Mouse (Mus musculus): ENCODE measurements around the gene Csrnp1. TPM values are rescaled to one million over a fixed set of nuclear protein-coding genes. Genes with fewer than 3 reads are reported as not detected.
A peak's percentile ranks its signal among the peaks of the same experiment; 100 is the strongest.

The Csrnp1 gene
- polyA plus RNA-seq, 1 experiment from 2014 or later: 4.8 TPM

- Histone ChIP-seq H3K9me3 (no peaks in the 10 kb centered on the region), H3K36me3 (replicated peaks) (0 out of 2 replicates have a peak, but pooled peaks cover 5% of the 10 kb centered on the region), H3K27me3 (replicated peaks; ENCODE audit: low read depth, poor library complexity, severe bottlenecking) (no peaks in the 10 kb centered on the region), H3K4me1 (peaks cover 94% of the 10 kb centered on the region), H3K4me3 (peak overlapping the region; percentile 78), H3K27ac (replicated peaks) (peak overlapping the region; percentile 93)
- under 1% methylated on average over 16 of the region's 16 CpGs for WGBS
- DNase-seq (ENCODE audit: low spot score): peak; percentile 84
These were observed 3.0 kb downstream of the Csrnp1 start for GRCm38 (mm10) chr9:119981183-119982179.

- DNase-seq (ENCODE audit: low spot score): peak; percentile 58
- Histone ChIP-seq H3K27ac (replicated peaks) (peak overlapping the region; percentile 93), H3K4me1 (peaks cover 89% of the 10 kb centered on the region), H3K4me3 (peak overlapping the region; percentile 78), H3K27me3 (replicated peaks; ENCODE audit: low read depth, poor library complexity, severe bottlenecking) (no peaks in the 10 kb centered on the region), H3K9me3 (no peaks in the 10 kb centered on the region), H3K36me3 (replicated peaks) (peaks cover 6% of the 10 kb centered on the region; the same call in 1 of the 2 replicates)
- WGBS: 5% methylated on average over 4 of the region's 4 CpGs
These were observed 3.7 kb downstream of the Csrnp1 start for GRCm38 (mm10) chr9:119980770-119981182.

- Histone ChIP-seq H3K27me3 (replicated peaks; ENCODE audit: low read depth, poor library complexity, severe bottlenecking) (no peaks in the 10 kb centered on the region), H3K27ac (replicated peaks) (peak overlapping the region; percentile 48; the same call in 1 of the 2 replicates), H3K36me3 (replicated peaks) (peaks cover 13% of the 10 kb centered on the region), H3K4me3 (0 out of 2 replicates have a peak overlapping the region, but pooled peaks have one; percentile 11), H3K9me3 (no peaks in the 10 kb centered on the region), H3K4me1 (peaks cover 84% of the 10 kb centered on the region)
- WGBS: 48% methylated on average over 2 of the region's 2 CpGs
- DNase-seq (ENCODE audit: low spot score): no peak
These were observed 4.7 kb downstream of the Csrnp1 start for GRCm38 (mm10) chr9:119979749-119980148.

GRCm38 (mm10) chr9:119978811-119979441 is 5.5 kb downstream of the Csrnp1 start:
- no peak for DNase-seq (ENCODE audit: low spot score)
- 84% methylated on average over 6 of the region's 6 CpGs for WGBS
- Histone ChIP-seq H3K27me3 (replicated peaks; ENCODE audit: low read depth, poor library complexity, severe bottlenecking) (no peaks in the 10 kb centered on the region), H3K4me1 (peaks cover 76% of the 10 kb centered on the region), H3K36me3 (replicated peaks) (peaks cover 21% of the 10 kb centered on the region), H3K27ac (replicated peaks) (peak overlapping the region; percentile 63; the same call in 1 of the 2 replicates), H3K4me3 (no peak overlapping the region), H3K9me3 (no peaks in the 10 kb centered on the region)

GRCm38 (mm10) chr9:119978151-119978810 is 6.2 kb downstream of the Csrnp1 start:
- no peak for DNase-seq (ENCODE audit: low spot score)
- peaks cover 70% of the 10 kb centered on the region for H3K4me1 ChIP-seq
- peaks cover 28% of the 10 kb centered on the region for H3K36me3 ChIP-seq (replicated peaks)
- peak overlapping the region; percentile 63 for H3K27ac ChIP-seq (replicated peaks)
- no peaks in the 10 kb centered on the region for H3K27me3 ChIP-seq (replicated peaks; ENCODE audit: low read depth, poor library complexity, severe bottlenecking)
- 47% methylated on average over 9 of the region's 9 CpGs for WGBS
- 0 out of 2 replicates have a peak overlapping the region, but pooled peaks have one; percentile 11 for H3K4me3 ChIP-seq
- no peaks in the 10 kb centered on the region for H3K9me3 ChIP-seq

- no peak overlapping the region for H3K4me3 ChIP-seq
- peaks cover 34% of the 10 kb centered on the region for H3K36me3 ChIP-seq (replicated peaks)
- H3K9me3 ChIP-seq: no peaks in the 10 kb centered on the region
- peak overlapping the region; percentile 63 for H3K27ac ChIP-seq (replicated peaks)
- no peaks in the 10 kb centered on the region for H3K27me3 ChIP-seq (replicated peaks; ENCODE audit: low read depth, poor library complexity, severe bottlenecking)
- WGBS: 64% methylated on average over 5 of the region's 5 CpGs
- peaks cover 63% of the 10 kb centered on the region for H3K4me1 ChIP-seq
- no peak for DNase-seq (ENCODE audit: low spot score)
These were observed 6.8 kb downstream of the Csrnp1 start for GRCm38 (mm10) chr9:119977557-119978060.

- 56% methylated on average over 17 of the region's 17 CpGs for WGBS
- Histone ChIP-seq H3K4me3 (no peak overlapping the region), H3K4me1 (peaks cover 56% of the 10 kb centered on the region), H3K36me3 (replicated peaks) (peaks cover 41% of the 10 kb centered on the region), H3K27me3 (replicated peaks; ENCODE audit: low read depth, poor library complexity, severe bottlenecking) (no peaks in the 10 kb centered on the region), H3K9me3 (no peaks in the 10 kb centered on the region), H3K27ac (replicated peaks) (peak overlapping the region; percentile 63)
- no peak for DNase-seq (ENCODE audit: low spot score)
These were observed 7.5 kb downstream of the Csrnp1 start for GRCm38 (mm10) chr9:119976704-119977556.

- H3K27ac ChIP-seq (replicated peaks): no peak overlapping the region
- H3K36me3 ChIP-seq (replicated peaks): peaks cover 49% of the 10 kb centered on the region
- no peaks in the 10 kb centered on the region for H3K9me3 ChIP-seq
- DNase-seq (ENCODE audit: low spot score): no peak
- no peaks in the 10 kb centered on the region for H3K27me3 ChIP-seq (replicated peaks; ENCODE audit: low read depth, poor library complexity, severe bottlenecking)
- WGBS: 96% methylated on average over 4 of the region's 4 CpGs
- no peak overlapping the region for H3K4me3 ChIP-seq
- H3K4me1 ChIP-seq: peaks cover 53% of the 10 kb centered on the region
These were observed 9.2 kb downstream of the Csrnp1 start for GRCm38 (mm10) chr9:119975286-119975685.

- Histone ChIP-seq H3K4me1 (peaks cover 51% of the 10 kb centered on the region), H3K9me3 (no peaks in the 10 kb centered on the region), H3K27ac (replicated peaks) (no peak overlapping the region), H3K27me3 (replicated peaks; ENCODE audit: low read depth, poor library complexity, severe bottlenecking) (no peaks in the 10 kb centered on the region), H3K4me3 (no peak overlapping the region), H3K36me3 (replicated peaks) (peaks cover 49% of the 10 kb centered on the region)
- WGBS: 83% methylated on average over 5 of the region's 5 CpGs
- no peak for DNase-seq (ENCODE audit: low spot score)
These were observed 9.8 kb downstream of the Csrnp1 start for GRCm38 (mm10) chr9:119974609-119975008.

GRCm38 (mm10) chr9:119973869-119974520 is 10.5 kb downstream of the Csrnp1 start:
- WGBS: 92% methylated on average over 27 of the region's 27 CpGs
- no peaks in the 10 kb centered on the region for H3K9me3 ChIP-seq

GRCm38 (mm10) chr9:119973281-119973680 is 11.2 kb downstream of the Csrnp1 start:
- 95% methylated on average over 23 of the region's 23 CpGs for WGBS
- DNase-seq (ENCODE audit: low spot score): no peak

More at GRCm38 (mm10) chr9:119973869-119974520, 10.5 kb downstream of the Csrnp1 start:
- peak; percentile 26 for DNase-seq (ENCODE audit: low spot score)
- peaks cover 44% of the 10 kb centered on the region for H3K4me1 ChIP-seq
- peaks cover 49% of the 10 kb centered on the region for H3K36me3 ChIP-seq (replicated peaks)
- H3K27ac ChIP-seq (replicated peaks): no peak overlapping the region
- H3K4me3 ChIP-seq: no peak overlapping the region
- H3K27me3 ChIP-seq (replicated peaks; ENCODE audit: low read depth, poor library complexity, severe bottlenecking): no peaks in the 10 kb centered on the region

More at GRCm38 (mm10) chr9:119973281-119973680, 11.2 kb downstream of the Csrnp1 start:
- H3K9me3 ChIP-seq: no peaks in the 10 kb centered on the region
- H3K4me3 ChIP-seq: no peak overlapping the region
- H3K36me3 ChIP-seq (replicated peaks): peaks cover 49% of the 10 kb centered on the region
- H3K27me3 ChIP-seq (replicated peaks; ENCODE audit: low read depth, poor library complexity, severe bottlenecking): no peaks in the 10 kb centered on the region
- H3K27ac ChIP-seq (replicated peaks): no peak overlapping the region
- peaks cover 37% of the 10 kb centered on the region for H3K4me1 ChIP-seq
